14 mouse cellular contexts compared by ENCODE assay signal in genomic region chr7:134139291-134139949, GRCm38 (mm10).
A peak's percentile ranks its signal among the peaks of the same experiment; 100 is the strongest.
DNase-seq lines count a peak whose midpoint lies in the region; ATAC-seq and TF ChIP-seq lines count a peak whose summit lies in the region.
"Had no signal": no experiment of that assay in that cellular context is flagged by ENCODE, and none has a peak within 500 bp of the region (broad histone marks: within the 10 kb centered on the region; RNA-seq: fewer than 3 reads in every experiment).

No protein-coding gene starts in this region.

- no peaks in the 10 kb centered on the region for H3K9me3 ChIP-seq in limb, embryonic 14.5 days (ENCODE audit: control insufficient read depth, low read length)
- H3K9me3 ChIP-seq: midbrain, embryonic 12.5 days had no signal

- H3K4me1 ChIP-seq in limb, embryonic 14.5 days (ENCODE audit: control insufficient read depth, insufficient read depth, low read length): peaks cover 5% of the 10 kb centered on the region
- H3K4me1 ChIP-seq: midbrain, embryonic 12.5 days had no signal

- TF ChIP-seq CTCF in layer of hippocampus, adult 2 months (conservative IDR thresholded peaks at IDR 0.05): no peak

- DNase-seq in layer of hippocampus, adult 2 months (ENCODE audit: low spot score in 2 of 2): no peak
- no peak for DNase-seq in layer of hippocampus, adult 8-10 months (ENCODE audit: low spot score in 2 of 2)
- peak; percentile 91 to 93 for DNase-seq in adrenal gland, adult (ENCODE audit: inconsistent age in 2 of 2, low spot score in 1 of 2)
- peak; percentile 90 for DNase-seq in adrenal gland, adult 8-10 months
- peak; percentile 70 for DNase-seq in limb, embryonic 14.5 days (ENCODE audit: low spot score)
- no peak for DNase-seq in B cell, adult 2 months
- DNase-seq: heart, postnatal 10 days; thymus, adult 18-20 months had no signal

- H3K4me3 ChIP-seq in layer of hippocampus, adult 2 months: no peak overlapping the region
- H3K4me3 ChIP-seq in limb, embryonic 14.5 days (replicated peaks; ENCODE audit: low read length): no peak overlapping the region
- H3K4me3 ChIP-seq: left cerebral cortex, adult 2 months; midbrain, embryonic 12.5 days had no signal

- H3K36me3 ChIP-seq in limb, embryonic 14.5 days (ENCODE audit: control insufficient read depth, insufficient read depth, low read length): no peaks in the 10 kb centered on the region; the same call in 1 of the 2 replicates
- H3K36me3 ChIP-seq: midbrain, embryonic 12.5 days had no signal

- no peak overlapping the region for H3K4me2 ChIP-seq in limb, embryonic 14.5 days (replicated peaks; ENCODE audit: low read depth, low read length, severe bottlenecking)
- H3K4me2 ChIP-seq: liver, embryonic 11.5 days; midbrain, embryonic 12.5 days had no signal

- H3K27ac ChIP-seq in layer of hippocampus, adult 2 months: 0 out of 2 replicates have a peak overlapping the region, but pooled peaks have one; percentile 49
- H3K27ac ChIP-seq in limb, embryonic 14.5 days (replicated peaks; ENCODE audit: low read depth, low read length): no peak overlapping the region
- H3K27ac ChIP-seq: left cerebral cortex, adult 2 months; midbrain, embryonic 12.5 days had no signal

- TF ChIP-seq POLR2A in limb, embryonic 14.5 days (IDR thresholded peaks at IDR 0.05; ENCODE audit: borderline replicate concordance, extremely low read depth, insufficient read depth, insufficient read length): no peak

- peak; percentile 57; the same call in 1 of the 2 replicates for ATAC-seq in limb, embryonic 14.5 days (ENCODE audit: low FRiP score, low read depth)
- ATAC-seq in inflammation-experienced regulatory T-cells, adult 6 months: no peak
- ATAC-seq: forebrain, embryonic 14.5 days had no signal

- H3K9ac ChIP-seq in limb, embryonic 14.5 days (ENCODE audit: low read depth, low read length, severe bottlenecking): no peak overlapping the region
- H3K9ac ChIP-seq: midbrain, embryonic 12.5 days had no signal

- WGBS in limb, embryonic 14.5 days: 35% methylated on average over 4 of the region's 4 CpGs

- no peaks in the 10 kb centered on the region for H3K27me3 ChIP-seq in limb, embryonic 14.5 days (ENCODE audit: control insufficient read depth, insufficient read depth, low read length)
- H3K27me3 ChIP-seq: CH12.LX; midbrain, embryonic 12.5 days had no signal

Comparison
In these comparisons a context has a peak if more than half of its experiments do, and no peak if none do; other contexts are left out.
1. DNase-seq: peak in adrenal gland, adult (2 of 2), adrenal gland, adult 8-10 months (single experiment) and limb, embryonic 14.5 days (single experiment); none in layer of hippocampus, adult 2 months (0 of 2), layer of hippocampus, adult 8-10 months (0 of 2) and B cell, adult 2 months (0 of 2).